Mouse (Mus musculus): ENCODE measurements at regions not wholly inside any gene's neighbourhood (a gene's known extent, or its start where the extent isn't known, plus 50 kb on each side); places are given as distances from the start of the nearest gene placed in this dataset.

DNA sequence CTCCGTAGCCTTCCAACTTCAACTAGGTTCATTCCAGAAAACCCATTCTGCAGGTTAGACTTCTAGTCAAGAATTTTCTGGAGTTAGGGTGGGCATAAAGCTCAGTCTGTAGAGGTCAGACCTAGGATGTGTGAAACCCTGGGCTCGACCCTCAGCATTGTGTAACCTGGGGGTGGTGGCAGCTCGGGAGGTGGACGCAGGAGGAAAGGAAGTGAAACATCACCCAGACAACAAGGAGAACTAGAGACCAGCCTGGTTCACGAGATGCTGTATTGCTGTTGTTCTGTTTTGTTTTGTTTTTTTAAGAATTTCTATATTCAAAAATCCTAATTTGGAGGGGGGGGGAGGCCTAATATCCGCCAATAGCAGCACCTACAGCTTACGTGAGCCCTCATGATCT is 54.1 kb upstream of the Dlk1 start:
- TF ChIP-seq CTCF (IDR thresholded peaks at IDR 0.05; ENCODE audit: low read depth, low read length), result no peak
- no peak for TF ChIP-seq POLR2AphosphoS5 (IDR thresholded peaks at IDR 0.05; ENCODE audit: insufficient replicate concordance, low read depth, low read length)
- no peak for TF ChIP-seq GATA2 (IDR thresholded peaks at IDR 0.05; ENCODE audit: borderline replicate concordance, low read depth, low read length)
